Mouse (Mus musculus): ENCODE measurements around the gene Ppp1r37.
A peak's percentile ranks its signal among the peaks of the same experiment; 100 is the strongest.

Gene Ppp1r37

GRCm38 (mm10) chr7:19569647-19570046 is 6.8 kb upstream of the Ppp1r37 start:
- no peak for DNase-seq

DNA sequence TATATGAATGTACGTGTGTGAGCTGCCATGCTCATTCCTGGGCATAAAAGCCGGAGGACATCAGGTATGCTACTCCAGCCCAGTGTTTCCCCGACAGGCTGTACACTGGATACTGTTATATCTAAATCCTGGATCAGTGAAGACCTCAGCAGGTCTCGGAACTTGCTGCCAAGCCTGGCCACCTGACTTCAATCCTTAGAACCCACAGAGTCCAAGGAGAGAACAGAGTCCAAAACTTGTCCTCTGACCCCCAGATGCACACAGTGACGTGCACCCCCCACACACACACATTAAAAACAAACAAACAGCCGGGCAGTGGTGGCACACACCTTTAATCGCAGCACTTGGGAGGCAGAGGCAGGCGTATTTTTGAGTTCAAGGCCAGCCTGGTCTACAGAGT is 4.5 kb upstream of the Ppp1r37 start:
- DNase-seq, result no peak

- no peak for DNase-seq
Measured at GRCm38 (mm10) chr7:19565803-19566202, 2.9 kb upstream of the Ppp1r37 start.

GRCm38 (mm10) chr7:19564455-19564854 is 1.6 kb upstream of the Ppp1r37 start:
- DNase-seq, result no peak

DNA sequence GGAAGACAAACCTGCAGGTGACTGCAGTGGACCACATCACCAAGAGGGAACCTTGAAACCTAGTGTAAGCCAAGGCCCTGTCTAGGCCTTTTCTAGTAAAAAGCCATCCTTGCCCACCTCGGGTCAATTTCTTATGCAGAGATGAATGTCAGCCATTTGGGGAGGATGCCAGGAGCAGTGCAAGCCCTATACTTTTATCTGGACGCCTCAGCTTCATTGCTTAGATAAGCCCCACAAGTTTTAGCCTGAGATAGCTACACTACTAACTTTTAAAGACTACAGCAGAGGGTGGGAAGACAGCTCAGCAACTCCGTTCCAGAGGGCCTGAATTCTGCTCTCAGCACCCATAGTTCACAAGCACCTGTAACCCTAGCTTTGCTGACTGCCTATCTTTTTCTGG is 1.0 kb upstream of the Ppp1r37 start:
- DNase-seq, result no peak

- DNase-seq, result peak; percentile 91
Measured at GRCm38 (mm10) chr7:19561765-19562642, 872 bp downstream of the Ppp1r37 start.

GRCm38 (mm10) chr7:19561431-19561764 is 1.5 kb downstream of the Ppp1r37 start:
- DNase-seq, result no peak

DNA sequence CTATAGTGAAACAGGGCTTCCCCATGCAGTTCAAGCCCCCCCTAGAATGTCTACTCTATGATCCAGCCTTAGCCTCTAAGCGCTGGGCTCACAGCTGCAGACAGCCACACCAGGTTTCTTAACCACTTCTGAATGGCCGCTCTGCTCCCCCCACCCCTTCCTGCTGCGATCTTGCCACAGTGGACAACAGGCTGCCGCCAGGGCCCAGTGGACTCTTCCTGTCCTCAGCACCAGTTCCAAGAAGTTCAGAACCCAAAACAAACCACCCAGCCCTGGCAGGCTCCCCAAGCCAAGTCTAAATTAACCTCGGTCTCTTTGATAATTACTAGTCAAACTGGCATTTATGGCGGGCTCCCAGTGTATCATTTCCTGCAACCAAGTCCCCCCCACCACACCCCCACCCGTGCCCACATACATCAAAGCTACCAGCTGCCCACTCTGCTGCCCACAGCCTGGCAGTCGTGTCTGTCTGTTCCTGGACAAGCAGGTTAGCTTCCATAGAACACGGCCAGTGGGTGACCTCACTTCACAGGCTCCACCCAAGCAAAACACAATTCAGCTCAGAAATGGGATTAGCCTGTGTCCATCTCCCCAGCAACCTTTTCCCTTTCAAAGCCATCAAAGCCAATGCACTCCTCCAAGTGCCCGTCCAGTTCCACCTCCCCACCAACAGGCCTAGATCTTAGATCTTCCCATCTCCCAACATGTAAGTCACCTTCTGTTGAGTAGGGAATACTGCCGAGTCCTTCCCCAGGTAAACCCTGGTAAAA is 2.2 kb downstream of the Ppp1r37 start:
- DNase-seq, result no peak

GRCm38 (mm10) chr7:19558965-19559364 is 3.9 kb downstream of the Ppp1r37 start:
- DNase-seq, result no peak

DNA sequence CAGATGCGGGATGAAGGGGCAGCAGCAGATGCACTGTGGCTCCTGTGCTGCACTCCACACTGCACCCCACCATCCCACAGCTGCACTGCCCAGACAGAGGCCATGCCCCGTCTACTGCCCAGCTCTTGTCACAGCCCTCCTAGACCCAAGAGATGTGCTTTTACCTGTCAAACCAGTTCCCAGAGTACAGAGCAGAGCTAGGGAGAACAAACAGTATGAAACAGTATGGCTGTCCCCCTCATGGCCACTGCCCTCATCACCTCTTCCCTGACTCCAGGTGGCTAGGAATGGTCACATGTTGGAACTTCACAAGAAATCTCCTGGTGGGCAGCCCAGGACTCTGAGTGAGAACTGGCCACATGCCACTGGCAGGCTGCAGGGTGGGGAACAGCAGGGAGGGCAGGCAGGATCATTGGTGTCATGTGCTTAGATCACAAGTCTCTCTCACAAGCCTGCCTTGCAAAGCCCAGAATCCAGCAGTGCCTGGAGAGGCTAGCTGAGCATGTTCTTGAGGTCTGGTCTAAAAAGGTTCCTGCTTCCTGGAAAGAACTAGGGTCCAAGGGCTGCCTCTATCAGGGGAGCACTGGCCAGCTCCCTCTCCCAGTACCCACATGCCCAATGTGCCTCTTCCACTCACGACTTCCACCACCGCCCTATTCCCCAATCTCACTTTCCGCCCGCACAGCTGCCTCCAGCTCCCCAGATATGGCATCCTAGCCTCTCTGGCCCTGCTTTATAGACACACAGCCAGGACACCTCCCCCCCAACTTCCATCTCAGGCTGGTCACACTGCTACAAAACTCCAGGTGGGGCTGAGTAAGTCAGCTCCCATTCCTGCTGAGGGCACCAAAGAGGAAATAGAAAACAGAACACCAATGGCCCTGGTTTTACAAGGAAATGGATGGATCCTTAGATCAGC is 4.6 kb downstream of the Ppp1r37 start:
- no peak for DNase-seq

DNA sequence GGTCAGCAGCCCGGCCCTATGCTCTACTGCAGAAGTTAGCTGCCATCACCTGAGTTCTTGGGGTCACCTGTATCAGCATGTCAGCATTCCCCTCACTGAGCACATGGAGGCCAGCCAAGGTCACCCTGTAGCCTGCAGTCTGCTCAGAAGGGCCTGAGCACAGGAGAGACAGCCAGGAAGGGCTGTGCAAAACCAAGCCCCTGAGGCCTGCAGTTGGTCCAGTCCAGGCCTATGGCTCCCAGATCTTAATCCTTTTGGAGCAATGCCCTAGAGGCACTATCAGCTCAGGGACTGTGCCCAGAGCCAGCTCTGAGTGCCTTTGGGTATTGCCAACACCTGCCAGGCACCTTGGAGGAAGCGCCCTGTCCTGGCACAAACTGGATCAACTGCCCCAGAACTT is 5.8 kb downstream of the Ppp1r37 start:
- no peak for DNase-seq

DNA sequence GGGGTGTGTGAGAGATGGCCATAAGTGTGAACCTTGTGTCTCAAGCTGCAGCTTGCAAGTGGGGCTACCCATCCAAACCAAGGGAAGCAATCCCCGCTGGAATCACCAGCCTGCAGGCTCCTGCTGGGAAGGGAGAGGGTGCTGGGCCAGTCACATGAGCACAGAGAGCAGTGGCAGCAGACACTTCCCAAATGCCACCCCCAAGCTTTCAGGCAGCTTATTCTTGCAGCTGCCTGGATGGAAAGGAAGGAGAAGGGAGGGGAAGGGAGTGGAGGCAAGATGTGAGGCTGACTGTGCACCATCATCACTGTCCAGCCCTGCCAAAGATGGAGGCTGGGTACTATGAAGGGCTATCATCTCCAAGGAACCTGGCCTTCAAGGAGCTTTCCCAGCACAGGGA is 8.7 kb downstream of the Ppp1r37 start:
- no peak for DNase-seq

- no peak for DNase-seq
Measured at GRCm38 (mm10) chr7:19552443-19552842, 10.4 kb downstream of the Ppp1r37 start.

GRCm38 (mm10) chr7:19551634-19552033 is 11.2 kb downstream of the Ppp1r37 start:
- DNase-seq, result no peak

GRCm38 (mm10) chr7:19549394-19549793 is 13.5 kb downstream of the Ppp1r37 start:
- no peak for DNase-seq

DNA sequence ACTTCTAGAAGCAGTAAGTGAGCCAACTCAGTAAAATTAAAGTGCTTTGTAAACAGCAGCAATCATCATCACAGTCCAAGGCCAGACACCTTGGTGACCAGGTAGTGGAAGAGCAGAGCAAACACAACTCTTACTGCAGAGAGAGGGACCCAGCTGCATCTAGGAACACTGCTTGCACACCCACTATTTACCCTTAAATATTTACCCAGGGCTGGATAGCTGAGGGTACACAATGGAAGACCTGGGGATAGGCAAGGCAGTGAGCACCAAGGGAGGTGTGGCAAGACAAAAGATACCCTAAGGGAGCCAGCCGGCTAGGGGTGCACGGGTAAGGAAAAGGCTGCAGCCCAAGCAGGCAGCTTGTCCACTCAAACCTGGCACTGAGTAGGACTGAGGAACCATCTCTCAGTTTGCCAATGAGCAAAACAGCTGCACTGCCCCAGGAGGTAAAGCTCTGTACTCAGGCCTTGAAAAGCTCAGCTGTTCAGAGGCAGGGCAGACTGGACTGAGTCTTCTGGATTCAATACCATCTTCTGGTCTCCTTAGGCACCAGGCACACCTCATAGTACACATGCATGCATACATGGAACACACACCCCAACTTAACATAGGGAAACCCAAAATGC is 15.4 kb downstream of the Ppp1r37 start:
- no peak for DNase-seq

DNA sequence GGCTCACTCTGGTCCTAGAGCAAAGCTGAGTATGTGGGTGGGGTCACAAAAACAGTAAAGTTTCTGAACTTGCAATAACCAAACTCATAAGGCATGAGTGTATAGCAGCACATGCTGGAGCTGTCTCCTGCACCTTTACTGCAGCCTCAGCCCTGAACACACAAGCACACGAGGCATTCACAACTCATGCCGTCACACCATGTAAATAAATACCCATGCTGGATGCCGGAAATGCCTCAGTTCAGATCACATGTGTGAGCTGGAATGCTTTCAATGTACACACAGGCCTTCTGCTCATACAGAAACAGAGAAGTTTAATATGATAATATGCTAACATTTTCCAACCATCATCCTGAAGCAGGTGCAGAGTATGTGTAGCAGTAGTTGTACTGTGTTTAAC is 16.9 kb downstream of the Ppp1r37 start:
- no peak for DNase-seq

GRCm38 (mm10) chr7:19543584-19543983 is 19.3 kb downstream of the Ppp1r37 start:
- no peak for DNase-seq

DNA sequence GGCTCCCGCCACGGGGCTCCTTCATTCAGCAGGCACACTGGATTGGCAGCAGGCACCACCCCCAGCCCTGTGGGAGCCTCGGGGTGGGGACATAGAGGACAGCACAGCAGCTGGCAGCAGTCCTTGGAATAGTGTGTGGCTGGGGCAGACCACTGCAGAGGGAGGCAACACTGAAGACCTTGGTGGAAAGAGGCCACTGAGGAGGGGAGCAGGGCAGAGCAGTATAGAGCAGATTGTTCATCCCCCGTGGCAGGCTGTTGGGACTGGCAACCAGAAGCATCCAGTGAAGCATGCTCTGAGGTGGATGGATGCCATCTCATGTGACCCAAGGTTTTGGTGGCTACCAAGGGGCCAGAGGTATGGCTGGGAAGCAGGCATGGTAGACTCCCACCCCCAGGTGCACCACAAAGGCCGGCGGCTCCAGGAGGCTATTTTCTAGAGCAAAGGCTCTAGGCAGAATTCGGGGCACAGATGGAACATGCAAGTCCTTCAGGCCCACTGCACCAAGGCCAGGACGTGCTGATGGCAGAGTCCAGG is 20.7 kb downstream of the Ppp1r37 start:
- DNase-seq, result no peak

- DNase-seq, result no peak
Measured at GRCm38 (mm10) chr7:19541681-19542154, 21.2 kb downstream of the Ppp1r37 start.

DNA sequence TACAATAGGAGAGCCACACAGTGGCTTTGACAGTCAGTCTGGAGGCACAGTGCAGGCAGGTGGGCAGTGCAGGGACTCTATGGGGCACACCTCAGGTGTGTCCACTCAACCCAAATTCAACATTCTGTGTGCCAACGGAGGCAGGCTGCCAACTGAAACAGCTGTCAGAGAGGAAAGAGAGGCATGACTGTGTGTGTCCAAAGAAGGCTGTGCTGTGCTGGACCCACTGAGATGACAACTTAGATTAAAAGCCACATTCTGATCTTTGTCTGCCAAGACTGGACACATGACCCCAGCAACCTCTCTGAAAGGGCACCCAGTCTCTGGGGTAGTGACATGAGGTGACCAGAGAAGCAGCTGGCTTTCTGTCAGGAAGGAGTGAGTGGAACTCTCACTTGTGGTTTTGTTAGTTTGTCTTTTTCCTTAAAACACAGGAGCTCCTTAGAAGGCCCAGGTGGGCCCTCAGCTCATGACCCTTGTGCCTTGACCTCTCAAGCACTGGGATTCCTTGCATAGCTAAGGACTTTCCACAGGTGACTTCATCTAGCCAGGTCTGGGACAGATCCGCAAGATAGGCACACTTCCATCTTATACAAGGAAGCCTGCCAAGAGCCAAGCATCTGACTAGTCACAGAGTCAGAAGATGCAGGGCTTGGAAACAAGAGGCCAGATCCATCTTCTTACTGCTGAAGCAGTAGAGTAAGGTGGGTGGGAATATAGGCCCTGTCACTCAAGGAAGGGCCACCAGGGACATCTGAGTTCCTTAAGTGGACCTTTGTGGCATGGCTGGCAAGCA is 21.9 kb downstream of the Ppp1r37 start:
- no peak for DNase-seq
